Mouse (Mus musculus) MEL (cell line): ENCODE data around the gene Plrg1. TPM values are rescaled to one million over a fixed set of nuclear protein-coding genes. Genes with fewer than 3 reads are reported as not detected.

Experiments
- DNase-seq: peaks from one replicate; pipeline ENCODE4 v3.0.0; 2011; ENCODE audit warnings: low read depth, low spot score
- H3K27ac ChIP-seq: 2 replicates; pipeline ENCODE4 v1.5.1; 2012; ENCODE audit warnings: low read depth, mild to moderate bottlenecking, control low read depth, low read length, moderate library complexity; ENCODE audit not compliant: control insufficient read depth
- H3K27me3 ChIP-seq, 2 experiments: fragments of 150-350 bp in 1 of 2; sonication (generic) in 1 of 2; 2 replicates each; pipeline ENCODE4 v1.6.1; 2012; ENCODE audit warnings: low read length in 2 of 2, mild to moderate bottlenecking in 2 of 2, improper control_type of control experiment in 1 of 2, moderate library complexity in 1 of 2; ENCODE audit not compliant: insufficient read depth in 2 of 2, control insufficient read depth in 1 of 2
- H3K36me3 ChIP-seq, 2 experiments: 2 replicates each; pipeline ENCODE4 v1.6.1; 2012 to 2014; ENCODE audit warnings: low read length in 2 of 2, improper control_type of control experiment in 1 of 2, inconsistent platforms in 1 of 2, mild to moderate bottlenecking in 1 of 2; ENCODE audit not compliant: insufficient read depth in 2 of 2, control insufficient read depth in 1 of 2
- H3K4me1 ChIP-seq, 2 experiments: fragments of 150-350 bp in 1 of 2; sonication (generic) in 1 of 2; 2 replicates each; pipeline ENCODE4 v1.6.1; 2012; ENCODE audit warnings: low read length in 2 of 2, improper control_type of control experiment in 1 of 2, mild to moderate bottlenecking in 1 of 2; ENCODE audit not compliant: insufficient read depth in 2 of 2, control insufficient read depth in 1 of 2
- H3K4me3 ChIP-seq, 2 experiments: fragments of 150-350 bp in 1 of 2; sonication (generic) in 1 of 2; 2 replicates each; pipeline ENCODE4 v1.5.1; 2012; ENCODE audit warnings: low read depth in 2 of 2, low read length in 2 of 2, mild to moderate bottlenecking in 2 of 2, moderate library complexity in 2 of 2, control low read depth in 1 of 2, improper control_type of control experiment in 1 of 2; ENCODE audit not compliant: control insufficient read depth in 1 of 2, insufficient read depth in 1 of 2
- H3K79me2 ChIP-seq: 2 replicates; pipeline ENCODE4 v1.6.1; 2012; ENCODE audit warnings: mild to moderate bottlenecking, low read length, moderate library complexity; ENCODE audit not compliant: control insufficient read depth, poor library complexity, insufficient read depth
- H3K9ac ChIP-seq: 2 replicates; pipeline ENCODE4 v1.6.1; 2012; ENCODE audit warnings: low read depth, mild to moderate bottlenecking, control low read depth, low read length, moderate library complexity; ENCODE audit not compliant: control insufficient read depth, poor library complexity, severe bottlenecking
- H3K9me3 ChIP-seq: fragments of 150-350 bp; sonication (generic); replicated peaks from 2 replicates; pipeline ENCODE4 v1.6.1; 2012; ENCODE audit warnings: mild to moderate bottlenecking, low read length, improper control_type of control experiment, moderate library complexity; ENCODE audit not compliant: insufficient read depth
- BHLHE40 ChIP-seq: IDR thresholded peaks from 2 replicates; pipeline ENCODE4 v1.6.1; 2012; ENCODE audit warnings: low read depth, mild to moderate bottlenecking, inconsistent platforms, low read length, improper control_type of control experiment, borderline replicate concordance
- CHD1 ChIP-seq: IDR thresholded peaks from 2 replicates; pipeline ENCODE4 v1.6.1; 2012; ENCODE audit warnings: low read depth, mild to moderate bottlenecking, inconsistent platforms, low read length, improper control_type of control experiment
- CHD2 ChIP-seq: IDR thresholded peaks from 2 replicates; pipeline ENCODE4 v1.6.1; 2011; ENCODE audit warnings: low read length, improper control_type of control experiment
- E2F4 ChIP-seq: IDR thresholded peaks from 2 replicates; pipeline ENCODE4 v1.6.1; 2011; ENCODE audit warnings: low read depth, low read length, improper control_type of control experiment, borderline replicate concordance
- EP300 ChIP-seq, 2 experiments: IDR thresholded peaks; 2 replicates each; pipeline ENCODE4 v1.6.1; 2011; ENCODE audit warnings: improper control_type of control experiment in 2 of 2, low read length in 2 of 2, low read depth in 1 of 2, mild to moderate bottlenecking in 1 of 2
- ETS1 ChIP-seq: IDR thresholded peaks from 2 replicates; pipeline ENCODE4 v1.6.1; 2012; ENCODE audit warnings: low read depth, mild to moderate bottlenecking, inconsistent platforms, low read length, improper control_type of control experiment, moderate library complexity
- GABPA ChIP-seq: IDR thresholded peaks from 2 replicates; pipeline ENCODE4 v1.6.1; 2012; ENCODE audit warnings: low read depth, mild to moderate bottlenecking, inconsistent platforms, low read length, improper control_type of control experiment, moderate library complexity
- GATA1 ChIP-seq: IDR thresholded peaks from 2 replicates; pipeline ENCODE4 v1.6.1; 2011; ENCODE audit warnings: low read depth, low read length, improper control_type of control experiment
- JUND ChIP-seq: IDR thresholded peaks from 2 replicates; pipeline ENCODE4 v1.6.1; 2011; ENCODE audit warnings: low read depth, mild to moderate bottlenecking, improper control_type of control experiment, low read length
- KAT2A ChIP-seq: conservative IDR thresholded peaks from 2 replicates; pipeline ENCODE4 v1.6.1; 2012; ENCODE audit warnings: low read depth, low read length, improper control_type of control experiment, inconsistent platforms
- MAZ ChIP-seq: IDR thresholded peaks from 2 replicates; pipeline ENCODE4 v1.6.1; 2012; ENCODE audit warnings: low read depth, mild to moderate bottlenecking, inconsistent platforms, low read length, improper control_type of control experiment
- MEF2A ChIP-seq: IDR thresholded peaks from 2 replicates; pipeline ENCODE4 v1.6.1; 2014; ENCODE audit warnings: low read depth, mild to moderate bottlenecking, inconsistent platforms, low read length, improper control_type of control experiment; ENCODE audit not compliant: poor library complexity, insufficient replicate concordance, severe bottlenecking; ENCODE audit errors: extremely low read depth
- MXI1 ChIP-seq: IDR thresholded peaks from 2 replicates; pipeline ENCODE4 v1.6.1; 2011; ENCODE audit warnings: mild to moderate bottlenecking, low read depth, low read length, improper control_type of control experiment
- MYB ChIP-seq: IDR thresholded peaks from 2 replicates; pipeline ENCODE4 v1.6.1; 2011; ENCODE audit warnings: mild to moderate bottlenecking, low read depth, low read length, improper control_type of control experiment
- MYC ChIP-seq: IDR thresholded peaks from 2 replicates; pipeline ENCODE4 v1.6.1; 2011; ENCODE audit warnings: low read depth, mild to moderate bottlenecking, low read length, improper control_type of control experiment, moderate library complexity
- NRF1 ChIP-seq: IDR thresholded peaks from 2 replicates; pipeline ENCODE4 v1.6.1; 2014; ENCODE audit warnings: low read depth, mild to moderate bottlenecking, inconsistent platforms, low read length, improper control_type of control experiment, moderate library complexity; ENCODE audit not compliant: poor library complexity, insufficient read depth, severe bottlenecking
- POLR2A ChIP-seq, 2 experiments: IDR thresholded peaks; 2 replicates each; pipeline ENCODE4 v1.6.1; 2011 to 2012; ENCODE audit warnings: low read length in 2 of 2, mild to moderate bottlenecking in 2 of 2, control low read depth in 1 of 2, improper control_type of control experiment in 1 of 2, low read depth in 1 of 2, moderate library complexity in 1 of 2; ENCODE audit not compliant: control insufficient read depth in 1 of 2, insufficient read depth in 1 of 2, poor library complexity in 1 of 2
- RAD21 ChIP-seq: IDR thresholded peaks from 2 replicates; pipeline ENCODE4 v1.6.1; 2011; ENCODE audit warnings: mild to moderate bottlenecking, low read depth, low read length, improper control_type of control experiment
- RCOR1 ChIP-seq: IDR thresholded peaks from 2 replicates; pipeline ENCODE4 v1.6.1; 2012; ENCODE audit warnings: low read depth, mild to moderate bottlenecking, inconsistent platforms, low read length, improper control_type of control experiment
- SIN3A ChIP-seq: IDR thresholded peaks from 2 replicates; pipeline ENCODE4 v1.6.1; 2012; ENCODE audit warnings: low read length, improper control_type of control experiment, inconsistent platforms
- SMC3 ChIP-seq: IDR thresholded peaks from 2 replicates; pipeline ENCODE4 v1.6.1; 2011; ENCODE audit warnings: low read depth, low read length, improper control_type of control experiment
- TBP ChIP-seq: IDR thresholded peaks from 2 replicates; pipeline ENCODE4 v1.8.0; 2011; ENCODE audit warnings: low read depth, low read length, improper control_type of control experiment
- TCF12 ChIP-seq: IDR thresholded peaks from 2 replicates; pipeline ENCODE4 v1.6.1; 2014; ENCODE audit warnings: low read depth, mild to moderate bottlenecking, inconsistent platforms, low read length, improper control_type of control experiment, moderate library complexity
- UBTF ChIP-seq: IDR thresholded peaks from 2 replicates; pipeline ENCODE4 v1.6.1; 2012; ENCODE audit warnings: low read depth, mild to moderate bottlenecking, inconsistent platforms, low read length, improper control_type of control experiment, moderate library complexity, borderline replicate concordance; ENCODE audit not compliant: insufficient read depth
- USF1 ChIP-seq: IDR thresholded peaks from 2 replicates; pipeline ENCODE4 v1.6.1; 2014; ENCODE audit warnings: low read depth, mild to moderate bottlenecking, inconsistent platforms, low read length, improper control_type of control experiment, moderate library complexity
- USF2 ChIP-seq, 2 experiments: IDR thresholded peaks; 2 replicates each; pipeline ENCODE4 v1.6.1; 2011 to 2012; ENCODE audit warnings: improper control_type of control experiment in 2 of 2, low read length in 2 of 2, borderline replicate concordance in 1 of 2, inconsistent platforms in 1 of 2, low read depth in 1 of 2, mild to moderate bottlenecking in 1 of 2; ENCODE audit not compliant: insufficient read depth in 1 of 2
- ZKSCAN1 ChIP-seq: IDR thresholded peaks from 2 replicates; pipeline ENCODE4 v1.6.1; 2012; ENCODE audit warnings: low read depth, mild to moderate bottlenecking, inconsistent platforms, low read length, improper control_type of control experiment, moderate library complexity
- ZMIZ1 ChIP-seq: IDR thresholded peaks from 2 replicates; pipeline ENCODE4 v1.6.1; 2012; ENCODE audit warnings: low read depth, mild to moderate bottlenecking, inconsistent platforms, low read length, improper control_type of control experiment, moderate library complexity
- ZNF384 ChIP-seq: IDR thresholded peaks from 2 replicates; pipeline ENCODE4 v1.6.1; 2012; ENCODE audit warnings: low read depth, mild to moderate bottlenecking, inconsistent platforms, low read length, improper control_type of control experiment
- polyA plus RNA-seq, 2 experiments: library from polyadenylated mRNA; stranded (reverse) in 1 of 2; unstranded in 1 of 2; fragments of >175 nt in 1 of 2; fragments of >200 nt in 1 of 2; gene quantifications; 2 replicates each; pipeline versions ENCODE4 v1.2.1 to v1.2.4; 2012; ENCODE audit warnings: low replicate concordance in 2 of 2, low read depth in 1 of 2; ENCODE audit not compliant: insufficient read length in 2 of 2, insufficient read depth in 1 of 2, missing spikeins in 1 of 2
- total RNA-seq: library from RNA; depleted of rRNA; stranded (reverse); fragments of 300-350 nt; gene quantifications from 2 replicates; pipeline ENCODE4 v1.2.3, GENCODE M21; 2012

Plrg1 gene
- total and polyA plus RNA-seq, 3 experiments, result 85.6 to 88.8 TPM; not detected in 1

DNA sequence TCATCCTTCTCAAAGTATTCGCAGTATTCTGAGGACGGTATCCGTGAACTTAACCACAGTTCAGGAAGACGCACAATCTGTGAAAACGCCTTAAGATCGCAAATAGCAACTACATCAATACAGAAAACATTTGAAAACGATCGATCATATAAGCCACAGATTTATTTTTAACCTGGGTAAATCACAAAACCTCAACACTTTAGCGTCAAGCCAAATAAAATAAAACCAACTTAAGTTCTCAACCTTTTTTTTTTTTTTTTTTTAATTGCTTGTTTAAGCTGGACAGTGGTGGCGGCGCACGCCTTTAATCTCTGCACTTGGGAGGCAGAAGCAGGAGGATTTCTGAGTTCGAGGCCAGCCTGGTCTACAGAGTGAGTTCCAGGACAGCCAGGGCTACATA is 563 bp upstream of the Plrg1 start:
- H3K79me2 ChIP-seq, result peaks cover 12% of the 10 kb centered on the region
- TF ChIP-seq SMC3, result no peak
- no peak for TF ChIP-seq CHD2
- no peak for TF ChIP-seq JUND
- TF ChIP-seq EP300 (IDR thresholded peaks at IDR 0.05; ENCODE audit: low read depth in 1 of 2, low read length in 2 of 2), result no peak
- no peak for TF ChIP-seq UBTF
- TF ChIP-seq ZNF384, result peak; percentile 75
- no peak for TF ChIP-seq NRF1
- TF ChIP-seq MAZ, result no peak
- no peak for TF ChIP-seq KAT2A
- TF ChIP-seq RAD21, result no peak
- no peak for TF ChIP-seq E2F4
- no peak for TF ChIP-seq MEF2A
- TF ChIP-seq TCF12, result no peak
- TF ChIP-seq MXI1, result peak; percentile 17; the same call in 1 of the 2 replicates
- TF ChIP-seq SIN3A, result 0 out of 2 replicates have a peak, but pooled peaks have one; percentile 9
- no peak for TF ChIP-seq MYB
- no peak for TF ChIP-seq ZKSCAN1

DNA sequence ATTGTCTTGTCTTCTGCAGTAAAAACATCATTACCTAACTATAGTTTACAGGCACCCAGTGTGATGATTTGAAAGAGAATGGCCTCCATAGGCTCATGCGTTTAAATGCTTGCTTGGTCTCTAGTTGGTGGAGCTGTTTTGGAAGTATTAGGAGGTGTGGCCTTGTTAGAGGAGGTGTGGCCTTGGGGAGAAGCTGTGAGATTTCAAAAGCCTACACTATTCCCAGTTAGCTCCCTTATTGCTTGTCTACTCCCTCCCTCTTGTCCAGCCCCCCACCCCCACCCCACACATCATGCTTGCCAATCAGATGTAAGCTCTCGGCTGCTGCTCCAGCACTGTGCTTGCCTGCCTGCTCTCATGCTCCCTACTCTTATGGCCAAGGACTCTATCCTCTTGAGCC is 1.7 kb downstream of the Plrg1 start:
- Histone ChIP-seq H3K79me2 (peaks cover 12% of the 10 kb centered on the region), H3K9me3 (no peaks in the 10 kb centered on the region), H3K36me3 (peaks cover 2 to 6% of the 10 kb centered on the region in 2 experiments), H3K27ac (no peak overlapping the region), H3K4me1 (peaks cover 0 to 5% of the 10 kb centered on the region in 2 experiments; a peak in 1 of 4 replicates), H3K4me3 (no peak overlapping the region), H3K27me3 (no peaks in the 10 kb centered on the region), H3K9ac (no peak overlapping the region)
- no peak for TF ChIP-seq ETS1
- no peak for TF ChIP-seq CHD1
- TF ChIP-seq USF2 (IDR thresholded peaks at IDR 0.05; ENCODE audit: borderline replicate concordance in 1 of 2, insufficient read depth in 1 of 2, low read depth in 1 of 2, low read length in 2 of 2), result no peak
- no peak for TF ChIP-seq ZMIZ1
- TF ChIP-seq GABPA, result no peak
- no peak for TF ChIP-seq POLR2A (IDR thresholded peaks at IDR 0.05; ENCODE audit: control insufficient read depth in 1 of 2, insufficient read depth in 1 of 2, low read depth in 1 of 2, low read length in 2 of 2, poor library complexity in 1 of 2)
- TF ChIP-seq TCF12, result no peak
- no peak for TF ChIP-seq KAT2A
- TF ChIP-seq GATA1, result no peak
- no peak for TF ChIP-seq USF1
- no peak for TF ChIP-seq RAD21
- no peak for TF ChIP-seq ZKSCAN1
- TF ChIP-seq MAZ, result no peak
- TF ChIP-seq MXI1, result no peak
- no peak for TF ChIP-seq BHLHE40
- TF ChIP-seq MYC, result no peak
- no peak for TF ChIP-seq SIN3A
- no peak for TF ChIP-seq TBP
- TF ChIP-seq RCOR1, result no peak
- no peak for DNase-seq

More for the DNA sequence above, 563 bp upstream of the Plrg1 start:
- Histone ChIP-seq H3K4me3 (peak overlapping the region; percentile 53 to 70), H3K27ac (no peak overlapping the region; the same call in 1 of the 2 replicates), H3K9me3 (no peaks in the 10 kb centered on the region), H3K36me3 (peaks cover 0 to 6% of the 10 kb centered on the region in 2 experiments; a peak in 3 of 4 replicates), H3K9ac (peak overlapping the region; percentile 23), H3K4me1 (peaks cover 0 to 5% of the 10 kb centered on the region in 2 experiments; a peak in 1 of 4 replicates), H3K27me3 (no peaks in the 10 kb centered on the region; a peak in 1 of 4 replicates)
- no peak for DNase-seq
